Mouse (Mus musculus) embryonic fibroblast, embryonic 13.5 days (primary cell): ENCODE measurements at regions not wholly inside any gene's neighbourhood (a gene's known extent, or its start where the extent isn't known, plus 50 kb on each side); places are given as distances from the start of the nearest gene placed in this dataset.

ENCODE experiments used
- CTCF ChIP-seq: IDR thresholded peaks from 2 replicates; pipeline ENCODE4 v1.5.1; 2011; ENCODE audit warnings: mild to moderate bottlenecking, control low read depth, low read length, moderate library complexity, borderline replicate concordance; ENCODE audit not compliant: insufficient read depth
- POLR2A ChIP-seq: IDR thresholded peaks from 2 replicates; pipeline ENCODE4 v1.6.1; 2011; ENCODE audit warnings: low read depth, mild to moderate bottlenecking, control low read depth, low read length, moderate library complexity

DNA sequence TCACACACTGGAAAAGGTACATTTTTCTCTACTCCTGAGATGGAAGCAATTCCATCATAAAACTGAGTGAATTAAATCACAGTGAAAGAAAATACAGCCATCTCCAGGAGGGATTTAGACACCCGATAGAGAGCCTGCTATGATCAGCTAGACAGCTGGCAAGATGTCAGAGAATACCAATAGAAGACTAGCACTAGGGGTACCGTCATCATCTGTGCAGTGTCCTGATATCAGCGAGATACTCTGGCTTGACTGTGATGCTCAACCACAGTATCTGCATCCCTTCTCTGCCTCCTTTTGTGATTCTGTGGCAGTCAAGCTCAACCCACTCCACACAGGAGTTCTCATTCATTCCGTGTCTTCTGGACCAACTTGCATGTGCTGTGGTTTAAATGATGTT lies 87.4 kb downstream of the Rbm43 start:
- TF ChIP-seq CTCF (no peak), POLR2A (no peak)
